Mouse (Mus musculus) liver, embryonic 18 days (tissue): ENCODE results near the gene Gm45711. TPM values are rescaled to one million over a fixed set of nuclear protein-coding genes. Genes with fewer than 3 reads are reported as not detected.

Experiments
- polyA plus RNA-seq: library from polyadenylated mRNA; depleted of rRNA; stranded (reverse); fragments of >200 nt; gene quantifications from 2 replicates; pipeline ENCODE4 v1.2.3, GENCODE M21; 2012; rRNA removed

Gene Gm45711
- not detected in 2 replicates for polyA plus RNA-seq

GRCm38 (mm10) chr8:104309441-104310155 lies at the start of gene Gm45711, which contains the start of gene Cmtm1:
TSS of gene Gm45711 (minus strand) at chr8:104310081.
TSS of gene Cmtm1 (minus strand) at chr8:104310145.

GRCm38 (mm10) chr8:104339229-104339982 lies 29.5 kb upstream of the Gm45711 start, which contains the start of gene Cmtm3:
TSS of gene Cmtm3 (plus strand) at chr8:104339410.

GRCm38 (mm10) chr8:104321930-104322329 lies 12.0 kb upstream of the Gm45711 start, which contains the start of gene Cmtm2b:
TSS of gene Cmtm2b (plus strand) at chr8:104322230.

GRCm38 (mm10) chr8:104321267-104321666 lies 11.4 kb upstream of the Gm45711 start, which contains the start of gene Gm11020:
TSS of gene Gm11020 (plus strand) at chr8:104321567.

DNA sequence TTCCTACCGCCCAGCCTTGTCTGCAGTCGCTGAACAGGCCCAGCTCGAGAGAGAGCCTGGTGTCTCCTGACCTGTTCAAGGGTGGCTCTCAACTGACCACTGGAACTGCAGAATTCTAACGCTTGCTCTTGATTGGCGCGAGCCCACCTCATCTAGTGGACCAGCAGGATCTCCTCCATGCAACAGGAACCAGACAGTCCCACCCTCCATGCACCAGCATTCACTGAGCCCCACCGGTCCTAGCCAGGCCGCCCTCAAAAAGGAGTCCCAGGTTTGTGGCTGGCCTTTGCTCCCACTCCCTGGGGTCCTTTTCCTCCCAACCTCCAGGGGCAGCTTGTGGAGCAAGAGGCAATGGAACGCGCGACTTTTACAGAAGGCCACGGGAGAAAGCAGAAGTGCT lies 16.8 kb downstream of the Gm45711 start, which contains the start of gene Cmtm2a:
Gene Cmtm2a (minus strand): TSS at position 101 of the 400 bp plus-strand sequence.

GRCm38 (mm10) chr8:104250439-104251367 lies 59.2 kb downstream of the Gm45711 start, which contains the start of gene Cklf:
TSS of gene Cklf (plus strand) at chr8:104250861.

GRCm38 (mm10) chr8:104248276-104248675 lies 61.6 kb downstream of the Gm45711 start, which contains the start of gene Tk2:
TSS of gene Tk2 (minus strand) at chr8:104248558.

Other genes starting within 250 kb of the Gm45711 start
- gene Cdh5, start 208.5 kb downstream of the Gm45711 start, polyA plus RNA-seq = 19.1 and 20.4 TPM in 2 replicates
- 0.03 and 0.04 TPM in 2 replicates for gene Bean1, start 139.6 kb downstream of the Gm45711 start, polyA plus RNA-seq
- gene Tk2, start 61.5 kb downstream of the Gm45711 start, polyA plus RNA-seq = 7.2 and 7.5 TPM in 2 replicates
- gene Cklf, start 59.2 kb downstream of the Gm45711 start, polyA plus RNA-seq = 14.2 and 14.7 TPM in 2 replicates
- gene Cmtm2a, start 16.9 kb downstream of the Gm45711 start, polyA plus RNA-seq = not detected in 2 replicates
- gene Cmtm1, start 64 bp upstream of the Gm45711 start, polyA plus RNA-seq = not detected in 2 replicates
- not detected in 2 replicates for gene Gm11020, start 11.5 kb upstream of the Gm45711 start, polyA plus RNA-seq
- not detected in 2 replicates for gene Cmtm2b, start 12.1 kb upstream of the Gm45711 start, polyA plus RNA-seq
- gene Cmtm3, start 29.3 kb upstream of the Gm45711 start, polyA plus RNA-seq = 20.7 and 22.6 TPM in 2 replicates
- gene Cmtm4, start 85.7 kb upstream of the Gm45711 start, polyA plus RNA-seq = 3.2 and 3.5 TPM in 2 replicates
- 10.1 and 10.7 TPM in 2 replicates for gene Dync1li2, start 133.0 kb upstream of the Gm45711 start, polyA plus RNA-seq
- gene Terb1, start 199.8 kb upstream of the Gm45711 start, polyA plus RNA-seq = 0.01 and 0.02 TPM in 2 replicates
- gene Nae1, start 224.6 kb upstream of the Gm45711 start, polyA plus RNA-seq = 17.4 and 19.2 TPM in 2 replicates
- gene Car7, start 224.6 kb upstream of the Gm45711 start, polyA plus RNA-seq = 0.59 and 0.81 TPM in 2 replicates